Comparison of ENCODE assay signal across 30 mouse cellular contexts in genomic region chr10:67959982-67960381, GRCm38 (mm10). TPM values are rescaled to one million over a fixed set of nuclear protein-coding genes. Genes with fewer than 3 reads are reported as not detected.
A peak's percentile ranks its signal among the peaks of the same experiment; 100 is the strongest.
DNase-seq lines count a peak whose midpoint lies in the region; ATAC-seq and TF ChIP-seq lines count a peak whose summit lies in the region.
"Had no signal": no experiment of that assay in that cellular context is flagged by ENCODE, and none has a peak within 500 bp of the region (broad histone marks: within the 10 kb centered on the region; RNA-seq: fewer than 3 reads in every experiment).

No protein-coding gene starts in this region.

- no peaks in the 10 kb centered on the region for H3K36me3 ChIP-seq in liver, postnatal 0 days (replicated peaks; ENCODE audit: insufficient read depth, low read length)
- H3K36me3 ChIP-seq in liver, embryonic 11.5 days (ENCODE audit: control insufficient read depth, insufficient read depth, low read length): no peaks in the 10 kb centered on the region
- H3K36me3 ChIP-seq: embryonic facial prominence, embryonic 15.5 days; heart, embryonic 15.5 days; hindbrain, embryonic 13.5 days; limb, embryonic 13.5 days; liver, embryonic 12.5 days; midbrain, embryonic 10.5 days; midbrain, embryonic 15.5 days; neural tube, embryonic 12.5 days; stomach, embryonic 15.5 days had no signal

- no peaks in the 10 kb centered on the region for H3K9me3 ChIP-seq in liver, postnatal 0 days (ENCODE audit: low read length)
- no peaks in the 10 kb centered on the region for H3K9me3 ChIP-seq in liver, embryonic 11.5 days (ENCODE audit: control insufficient read depth, low read length)
- H3K9me3 ChIP-seq: embryonic facial prominence, embryonic 15.5 days; forebrain, embryonic 13.5 days; heart, embryonic 15.5 days; hindbrain, embryonic 13.5 days; limb, embryonic 13.5 days; liver, embryonic 12.5 days; midbrain, embryonic 10.5 days; midbrain, embryonic 15.5 days; neural tube, embryonic 12.5 days; stomach, embryonic 15.5 days had no signal

- H3K9ac ChIP-seq in liver, postnatal 0 days (replicated peaks): no peak overlapping the region
- no peak overlapping the region for H3K9ac ChIP-seq in liver, embryonic 11.5 days (ENCODE audit: low read depth, low read length)
- H3K9ac ChIP-seq: embryonic facial prominence, embryonic 15.5 days; forebrain, embryonic 13.5 days; heart, embryonic 15.5 days; hindbrain, embryonic 13.5 days; limb, embryonic 13.5 days; liver, embryonic 12.5 days; midbrain, embryonic 15.5 days; neural tube, embryonic 12.5 days; stomach, embryonic 15.5 days had no signal

- no peak for ATAC-seq in liver, postnatal 0 days
- ATAC-seq in liver, embryonic 11.5 days (replicated peaks; ENCODE audit: low FRiP score): no peak
- ATAC-seq in megakaryocyte progenitor cell, adult 5-6 weeks (replicated peaks; ENCODE audit: poor library complexity): peak; percentile 98
- ATAC-seq: activated CD4-positive, CD25-positive, alpha-beta regulatory T cell, adult 4 months; forebrain, embryonic 13.5 days; intestine, postnatal 0 days; liver, embryonic 12.5 days; midbrain, embryonic 15.5 days had no signal

- intact Hi-C loops in left cerebral cortex, adult 2 months (cut with DNase I): loop anchor here (1.0 kb wide), 1 partner anchor 16 kb away; no protein-coding TSS in a partner anchor

- H3K4me3 ChIP-seq in liver, postnatal 0 days (ENCODE audit: low read depth, low read length): no peak overlapping the region
- H3K4me3 ChIP-seq in liver, embryonic 11.5 days (ENCODE audit: low read depth, low read length): no peak overlapping the region
- no peak overlapping the region for H3K4me3 ChIP-seq in bone marrow macrophage, adult 2 months (ENCODE audit: insufficient read depth, low read length)
- no peak overlapping the region for H3K4me3 ChIP-seq in left cerebral cortex, adult 2 months
- H3K4me3 ChIP-seq: embryonic facial prominence, embryonic 15.5 days; forebrain, embryonic 13.5 days; heart, embryonic 15.5 days; hindbrain, embryonic 13.5 days; limb, embryonic 13.5 days; liver, embryonic 12.5 days; midbrain, embryonic 10.5 days; midbrain, embryonic 15.5 days; neural tube, embryonic 12.5 days; stomach, embryonic 15.5 days had no signal

- no peaks in the 10 kb centered on the region for H3K27me3 ChIP-seq in liver, postnatal 0 days (ENCODE audit: insufficient read depth, low read length)
- no peaks in the 10 kb centered on the region for H3K27me3 ChIP-seq in liver, embryonic 11.5 days (replicated peaks; ENCODE audit: control insufficient read depth, insufficient read depth, low read length)
- H3K27me3 ChIP-seq: embryonic facial prominence, embryonic 15.5 days; forebrain, embryonic 13.5 days; heart, embryonic 15.5 days; hindbrain, embryonic 13.5 days; limb, embryonic 13.5 days; liver, embryonic 12.5 days; midbrain, embryonic 15.5 days; neural tube, embryonic 12.5 days; stomach, embryonic 15.5 days had no signal

- WGBS in liver, postnatal 0 days (ENCODE audit: insufficient replicate concordance): 49% methylated on average over 3 of the region's 3 CpGs
- 62% methylated on average over 3 of the region's 3 CpGs for WGBS in liver, embryonic 11.5 days

- DNase-seq in liver, postnatal 0 days: peak; percentile 28
- no peak for DNase-seq in liver, embryonic 11.5 days (ENCODE audit: low spot score)
- DNase-seq in 416B (ENCODE audit: low read depth): peak; percentile 62
- DNase-seq in left cerebral cortex, adult 2 months (ENCODE audit: extremely low spot score in 1 of 2, low spot score in 2 of 2): no peak
- no peak for DNase-seq in ovary, adult 18-20 months (ENCODE audit: low spot score)
- DNase-seq: adrenal gland, adult 2 months; B cell, adult 2 months; cerebellum, adult 11 months; cerebellum, adult 9-10 months; gastrocnemius, postnatal 10 days; kidney, adult 9 months; kidney, postnatal 10 days; lung, adult 18-20 months; right cerebral cortex, postnatal 25 days; thymus, postnatal 14 days had no signal

- H3K4me2 ChIP-seq in liver, postnatal 0 days (ENCODE audit: low read depth, low read length): 0 out of 2 replicates have a peak overlapping the region, but pooled peaks have one; percentile 13
- H3K4me2 ChIP-seq in liver, embryonic 11.5 days: no peak overlapping the region
- H3K4me2 ChIP-seq: embryonic facial prominence, embryonic 15.5 days; forebrain, embryonic 13.5 days; heart, embryonic 15.5 days; hindbrain, embryonic 13.5 days; limb, embryonic 13.5 days; liver, embryonic 12.5 days; midbrain, embryonic 15.5 days; neural tube, embryonic 12.5 days; stomach, embryonic 15.5 days had no signal

- peak overlapping the region; percentile 39; the same call in 1 of the 2 replicates for H3K27ac ChIP-seq in liver, postnatal 0 days (ENCODE audit: low read depth)
- H3K27ac ChIP-seq in liver, embryonic 11.5 days (ENCODE audit: low read depth, low read length): no peak overlapping the region
- H3K27ac ChIP-seq in bone marrow macrophage, adult 2 months (ENCODE audit: insufficient read depth, low read depth, low read length): peak overlapping the region; percentile 64
- H3K27ac ChIP-seq in left cerebral cortex, adult 2 months: no peak overlapping the region
- H3K27ac ChIP-seq: embryonic facial prominence, embryonic 15.5 days; forebrain, embryonic 13.5 days; heart, embryonic 15.5 days; hindbrain, embryonic 13.5 days; limb, embryonic 13.5 days; liver, embryonic 12.5 days; macrophage; midbrain, embryonic 10.5 days; midbrain, embryonic 15.5 days; neural tube, embryonic 12.5 days; stomach, embryonic 15.5 days had no signal

- TF ChIP-seq EP300 in liver, postnatal 0 days (IDR thresholded peaks at IDR 0.05; ENCODE audit: low read depth): no peak; the same call in 1 of the 2 replicates

- H3K4me1 ChIP-seq in liver, postnatal 0 days (ENCODE audit: insufficient read depth): no peaks in the 10 kb centered on the region
- no peaks in the 10 kb centered on the region for H3K4me1 ChIP-seq in liver, embryonic 11.5 days (replicated peaks; ENCODE audit: control insufficient read depth, insufficient read depth, low read length)
- peaks cover 12% of the 10 kb centered on the region for H3K4me1 ChIP-seq in bone marrow macrophage, adult 2 months (ENCODE audit: control insufficient read depth, insufficient read depth, low read length)
- H3K4me1 ChIP-seq: embryonic facial prominence, embryonic 15.5 days; heart, embryonic 15.5 days; limb, embryonic 13.5 days; liver, embryonic 12.5 days; stomach, embryonic 15.5 days had no signal

- TF ChIP-seq CTCF in liver, postnatal 0 days (IDR thresholded peaks at IDR 0.05; ENCODE audit: low read depth): no peak
- no peak for TF ChIP-seq CTCF in bone marrow macrophage, adult 2 months (IDR thresholded peaks at IDR 0.05; ENCODE audit: low read depth, low read length)
- no peak for TF ChIP-seq CTCF in left cerebral cortex, adult 2 months (IDR thresholded peaks at IDR 0.05)

- TF ChIP-seq POLR2A in bone marrow macrophage, adult 2 months (IDR thresholded peaks at IDR 0.05; ENCODE audit: borderline replicate concordance, low read depth, low read length): no peak

RNA-seq across cellular contexts. Expression of gene Rtkn2, which starts 19.4 kb away (rescaled TPM):
- polyA plus RNA-seq in liver, postnatal 0 days (2015; fragmentation: Nextera tagmentation; extraction: Ambion mirVana): 1.4 TPM in 2 replicates
- polyA plus RNA-seq in liver, embryonic 11.5 days (2014; fragmentation: Nextera tagmentation; extraction: Ambion mirVana): 4.9 and 5.7 TPM in 2 replicates
- 1.3 and 1.7 TPM in 2 replicates for polyA plus RNA-seq in bone marrow macrophage, adult 2 months (2012; ENCODE audit: insufficient read depth, insufficient read length, missing spikeins)
- total RNA-seq in megakaryocyte progenitor cell, adult 5-6 weeks (2015): 5.6 and 7.2 TPM in 2 replicates
- 11.3 and 13.3 TPM in 2 replicates for total RNA-seq in megakaryocyte progenitor cell, adult 5-6 weeks (2017)
- total RNA-seq in left cerebral cortex, adult 2 months (2021): 1 to 10 TPM; 4.0 to 5.3 TPM
- polyA plus RNA-seq: adrenal gland, adult 2 months had no signal

RNA-seq across cellular contexts. Expression of gene Zfp365, which starts 47.5 kb away (rescaled TPM):
- polyA plus RNA-seq in liver, postnatal 0 days (2015; fragmentation: Nextera tagmentation; extraction: Ambion mirVana): 0.04 TPM in 1 of 2 replicates, not detected in the other
- polyA plus RNA-seq in liver, embryonic 11.5 days (2014; fragmentation: Nextera tagmentation; extraction: Ambion mirVana): 0.21 and 0.31 TPM in 2 replicates
- polyA plus RNA-seq in bone marrow macrophage, adult 2 months (2012; ENCODE audit: insufficient read depth, insufficient read length, missing spikeins): not detected in 2 replicates
- not detected in 2 replicates for total RNA-seq in megakaryocyte progenitor cell, adult 5-6 weeks (2015)
- not detected in 2 replicates for total RNA-seq in megakaryocyte progenitor cell, adult 5-6 weeks (2017)
- total RNA-seq in left cerebral cortex, adult 2 months (2021): 100 to 1,000 TPM; 456 to 474 TPM

Comparison
In these comparisons a context has a peak if more than half of its experiments do, and no peak if none do; other contexts are left out.
1. DNase-seq: peak in liver, postnatal 0 days (single experiment) and 416B (single experiment); none in liver, embryonic 11.5 days (single experiment), left cerebral cortex, adult 2 months (0 of 2) and ovary, adult 18-20 months (single experiment).
2. H3K27ac ChIP-seq: peak in liver, postnatal 0 days (single experiment) and bone marrow macrophage, adult 2 months (single experiment); none in liver, embryonic 11.5 days (single experiment) and left cerebral cortex, adult 2 months (single experiment).